Mouse (Mus musculus): ENCODE measurements around the gene Alox12.

Alox12 gene

GRCm38 (mm10) chr11:70220731-70221602 lies 34.2 kb downstream of the Alox12 start, which contains the start of gene Slc16a13:
Slc16a13 (minus strand) TSS chr11:70221064.
- DNase-seq (ENCODE audit: low spot score), result peak; percentile 63

GRCm38 (mm10) chr11:70220323-70220722 lies 34.8 kb downstream of the Alox12 start:
- DNase-seq (ENCODE audit: low spot score), result no peak

DNA sequence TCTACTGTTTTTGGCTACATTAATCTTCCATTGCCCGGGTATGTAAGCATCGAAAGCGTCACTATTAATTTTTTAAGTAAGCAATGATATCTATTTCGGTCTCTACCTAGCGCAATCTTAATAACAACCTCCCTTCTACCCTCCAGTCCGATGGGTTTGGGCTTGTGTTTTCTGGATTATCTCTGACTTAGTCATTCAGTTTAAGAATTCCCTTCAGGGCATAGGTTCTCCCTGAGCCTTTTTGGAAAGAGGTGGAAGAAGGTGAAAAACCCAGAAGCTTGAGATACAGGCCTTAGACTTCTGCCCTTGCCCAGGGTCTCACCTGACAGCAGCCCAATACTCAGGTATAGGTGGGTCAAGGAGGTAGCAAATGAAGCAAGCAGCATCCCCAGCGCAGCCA lies 35.3 kb downstream of the Alox12 start:
- no peak for DNase-seq (ENCODE audit: low spot score)

- no peak for DNase-seq (ENCODE audit: low spot score)
Measured at GRCm38 (mm10) chr11:70218741-70219470, 36.2 kb downstream of the Alox12 start.

GRCm38 (mm10) chr11:70218039-70218438 lies 37.1 kb downstream of the Alox12 start:
- no peak for DNase-seq (ENCODE audit: low spot score)

DNA sequence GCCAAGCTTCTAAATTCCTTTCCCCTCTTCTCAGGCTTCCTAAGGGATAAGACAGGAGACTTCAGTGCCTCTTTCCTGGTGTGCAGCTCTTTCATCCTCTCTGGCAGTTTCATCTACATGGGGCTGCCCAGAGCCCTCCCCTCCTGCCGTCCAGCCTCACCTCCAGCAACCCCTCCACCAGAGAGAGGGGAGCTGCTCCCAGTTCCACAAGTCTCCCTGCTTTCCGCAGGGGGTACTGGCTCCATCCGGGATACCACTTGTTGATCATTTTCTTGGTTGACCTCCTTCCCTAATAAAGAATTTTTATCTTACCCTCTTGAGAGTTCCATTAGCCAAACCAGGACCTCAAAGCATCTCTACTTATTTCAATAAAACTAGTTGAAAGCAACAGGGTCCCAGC lies 39.0 kb downstream of the Alox12 start:
- no peak for DNase-seq (ENCODE audit: low spot score)

GRCm38 (mm10) chr11:70215301-70215700 lies 39.9 kb downstream of the Alox12 start:
- no peak for DNase-seq (ENCODE audit: low spot score)

DNA sequence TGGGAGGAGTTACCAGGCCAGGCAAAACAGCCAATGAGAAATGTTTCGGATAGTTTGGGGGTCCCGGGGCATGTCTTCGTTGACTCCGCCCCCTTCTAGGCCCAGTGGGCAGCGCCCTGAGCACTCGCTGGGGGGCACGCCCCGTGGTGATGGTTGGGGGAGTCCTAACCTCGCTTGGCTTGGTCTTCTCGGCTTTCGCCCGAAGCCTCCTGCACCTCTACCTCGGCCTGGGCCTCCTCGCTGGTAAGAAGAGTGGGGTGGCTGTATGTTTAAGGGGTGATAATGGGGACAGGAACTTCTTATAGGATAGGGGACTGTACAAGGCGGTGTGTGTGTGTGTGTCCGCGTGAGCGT lies 40.3 kb downstream of the Alox12 start:
- DNase-seq (ENCODE audit: low spot score), result no peak

GRCm38 (mm10) chr11:70214191-70214855 lies 40.8 kb downstream of the Alox12 start:
- DNase-seq (ENCODE audit: low spot score), result no peak

GRCm38 (mm10) chr11:70213736-70214135 lies 41.4 kb downstream of the Alox12 start:
- no peak for DNase-seq (ENCODE audit: low spot score)

GRCm38 (mm10) chr11:70212896-70213295 lies 42.3 kb downstream of the Alox12 start:
- no peak for DNase-seq (ENCODE audit: low spot score)

DNA sequence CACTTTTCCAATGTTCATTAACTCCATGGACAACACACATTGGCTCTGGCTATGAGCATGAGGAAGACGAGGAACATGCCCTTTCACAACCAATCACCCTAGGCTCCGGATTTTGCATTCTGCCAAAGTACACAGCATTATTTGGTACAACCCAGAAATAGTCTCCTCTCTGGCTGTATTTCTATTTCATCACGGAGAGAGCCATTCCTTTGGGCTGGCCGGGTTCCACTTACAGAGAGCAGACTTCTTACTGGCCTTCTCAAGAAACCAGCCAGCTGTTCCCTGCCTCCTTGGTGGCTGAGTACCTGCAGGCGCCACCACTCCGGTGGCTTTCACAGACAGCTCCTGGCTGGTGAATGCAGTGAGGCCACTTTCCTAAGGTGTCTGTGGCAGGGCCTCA lies 42.7 kb downstream of the Alox12 start, which contains the start of gene Slc16a11:
Gene Slc16a11, plus strand, starts transcription at position 330 of the 400 bp plus-strand sequence.
- no peak for DNase-seq (ENCODE audit: low spot score)

- no peak for DNase-seq (ENCODE audit: low spot score)
Measured at GRCm38 (mm10) chr11:70211972-70212371, 43.2 kb downstream of the Alox12 start.

GRCm38 (mm10) chr11:70210681-70211080 lies 44.5 kb downstream of the Alox12 start:
- DNase-seq (ENCODE audit: low spot score), result no peak

GRCm38 (mm10) chr11:70208778-70209388 lies 46.3 kb downstream of the Alox12 start:
- no peak for DNase-seq (ENCODE audit: low spot score)

- DNase-seq (ENCODE audit: low spot score), result no peak
Measured at GRCm38 (mm10) chr11:70207283-70207682, 47.9 kb downstream of the Alox12 start.

- DNase-seq (ENCODE audit: low spot score), result no peak
Measured at GRCm38 (mm10) chr11:70206801-70207200, 48.4 kb downstream of the Alox12 start.

DNA sequence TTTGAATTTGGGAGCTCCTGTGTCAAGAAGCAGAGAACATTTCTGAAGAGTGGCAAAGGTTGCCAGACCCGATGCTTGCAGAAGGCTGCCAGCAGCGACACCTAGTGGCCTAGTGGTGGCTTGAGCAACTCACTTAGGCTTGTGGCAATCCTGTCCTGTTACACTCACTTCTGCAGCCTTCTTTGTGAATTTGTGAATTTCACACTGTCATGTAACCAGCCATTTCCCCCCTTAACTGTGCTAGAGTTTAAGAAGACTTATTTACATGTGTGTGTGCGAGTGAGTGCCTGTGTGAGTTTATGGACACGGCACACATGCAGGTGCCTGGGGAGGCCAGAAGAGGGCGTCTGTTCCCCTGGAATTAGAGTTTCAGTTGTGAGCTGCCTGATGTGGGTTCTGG lies 53.5 kb downstream of the Alox12 start:
- DNase-seq (ENCODE audit: low spot score), result peak; percentile 69

- DNase-seq (ENCODE audit: low spot score), result no peak
Measured at GRCm38 (mm10) chr11:70200036-70200608, 55.0 kb downstream of the Alox12 start.

DNA sequence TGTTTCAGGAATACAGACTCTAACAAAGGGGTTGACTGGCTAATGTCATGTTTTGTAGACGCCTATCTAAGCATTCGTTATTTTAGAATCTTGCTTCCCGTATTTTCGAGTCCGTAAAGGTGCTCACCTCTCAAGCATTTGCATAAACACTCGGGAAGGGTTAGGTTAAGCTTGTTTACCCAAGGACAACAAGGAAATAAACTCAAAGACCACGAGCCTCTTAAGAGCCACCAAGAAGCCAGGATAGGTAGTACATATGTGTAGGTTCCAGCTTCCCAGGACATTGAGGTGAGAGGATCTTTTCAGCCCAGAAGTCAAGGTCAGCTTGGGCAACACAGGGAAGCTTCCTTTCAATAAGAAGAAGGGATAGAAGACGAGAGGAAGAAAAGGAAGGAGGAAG lies 56.0 kb downstream of the Alox12 start:
- no peak for DNase-seq (ENCODE audit: low spot score)

DNA sequence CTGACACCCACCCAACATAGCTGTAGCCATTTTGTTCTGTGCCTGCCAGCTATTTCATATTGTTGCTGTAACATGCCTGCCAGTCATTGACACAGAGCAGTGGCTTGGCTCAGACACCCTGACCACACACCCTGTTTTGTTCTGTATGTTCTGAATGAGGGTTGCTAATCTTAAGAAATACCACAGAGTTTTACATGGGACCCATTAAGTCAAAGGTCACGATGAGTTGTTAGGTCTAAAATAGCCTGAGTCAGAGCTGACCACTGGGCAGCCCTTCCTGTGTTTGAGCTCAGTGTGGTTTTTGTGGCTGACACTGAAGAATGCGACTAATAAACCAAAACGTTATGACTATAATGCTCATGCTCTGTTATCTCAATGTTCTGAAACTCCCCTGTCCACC lies 56.8 kb downstream of the Alox12 start:
- DNase-seq (ENCODE audit: low spot score), result no peak

Data from ovary, postnatal 10 days (tissue).